Mouse (Mus musculus) CH12.LX (cell line): ENCODE results near the gene Cpne5. TPM values are rescaled to one million over a fixed set of nuclear protein-coding genes. Genes with fewer than 3 reads are reported as not detected.

Experiments
- DNase-seq: peaks from one replicate; pipeline ENCODE4 v3.0.0-alpha.2; 2013; ENCODE audit errors: extremely low read depth
- H3K27ac ChIP-seq: 2 replicates; pipeline ENCODE4 v1.5.1; 2012; ENCODE audit warnings: low read depth, mild to moderate bottlenecking, control low read depth, moderate library complexity; ENCODE audit not compliant: insufficient read depth
- H3K27me3 ChIP-seq: replicated peaks from 2 replicates; pipeline ENCODE3; 2012; ENCODE audit warnings: inconsistent platforms
- H3K36me3 ChIP-seq, 2 experiments: replicated peaks in 1 of 2; 2 replicates each; pipeline versions ENCODE3 to v1.6.1; 2012; ENCODE audit warnings: inconsistent platforms in 1 of 2, low read length in 1 of 2, mild to moderate bottlenecking in 1 of 2, mixed read lengths in 1 of 2, moderate library complexity in 1 of 2; ENCODE audit not compliant: control insufficient read depth in 1 of 2, insufficient read depth in 1 of 2
- H3K4me1 ChIP-seq, 2 experiments: 2 replicates each; pipeline ENCODE4 v1.6.1; 2012; ENCODE audit warnings: inconsistent platforms in 1 of 2, moderate library complexity in 1 of 2; ENCODE audit not compliant: insufficient read depth in 2 of 2, control insufficient read depth in 1 of 2
- H3K4me2 ChIP-seq: 2 replicates; pipeline ENCODE4 v1.6.1; 2012; ENCODE audit warnings: low read depth, mild to moderate bottlenecking, control low read depth; ENCODE audit not compliant: poor library complexity, insufficient read depth, severe bottlenecking
- H3K4me3 ChIP-seq, 3 experiments: fragments of 150-350 bp in 1 of 3; sonication (generic) in 1 of 3; replicated peaks in 1 of 3; 2 replicates each; pipeline versions ENCODE3 to v1.5.1; 2011 to 2012; ENCODE audit warnings: low read depth in 2 of 3, low read length in 2 of 3, mild to moderate bottlenecking in 2 of 3, moderate library complexity in 2 of 3, control low read depth in 1 of 3, improper control_type of control experiment in 1 of 3, inconsistent platforms in 1 of 3, mixed read lengths in 1 of 3; ENCODE audit not compliant: poor library complexity in 1 of 3
- H3K79me2 ChIP-seq: replicated peaks from 2 replicates; pipeline ENCODE4 v1.6.1; 2012; ENCODE audit warnings: mild to moderate bottlenecking, moderate library complexity; ENCODE audit not compliant: control insufficient read depth, poor library complexity, insufficient read depth, severe bottlenecking; ENCODE audit errors: extremely low read depth
- H3K9ac ChIP-seq: 2 replicates; pipeline ENCODE4 v1.6.1; 2012; ENCODE audit warnings: low read depth, mild to moderate bottlenecking, control low read depth, moderate library complexity; ENCODE audit not compliant: insufficient read depth
- H3K9me3 ChIP-seq: replicated peaks from 2 replicates; pipeline ENCODE3; 2012; ENCODE audit warnings: low read length, inconsistent platforms, mixed read lengths
- BHLHE40 ChIP-seq: IDR thresholded peaks from 2 replicates; pipeline ENCODE4 v1.6.1; 2011; ENCODE audit warnings: mild to moderate bottlenecking, low read depth, low read length, improper control_type of control experiment
- CHD2 ChIP-seq: IDR thresholded peaks from 2 replicates; pipeline ENCODE4 v1.6.1; 2011; ENCODE audit warnings: low read length, improper control_type of control experiment
- EP300 ChIP-seq: IDR thresholded peaks from 2 replicates; pipeline ENCODE4 v1.6.1; 2011; ENCODE audit warnings: low read length, improper control_type of control experiment
- ETS1 ChIP-seq: conservative IDR thresholded peaks from 2 replicates; pipeline ENCODE4 v1.6.1; 2012; ENCODE audit warnings: low read depth, mild to moderate bottlenecking, inconsistent platforms, low read length, improper control_type of control experiment, moderate library complexity
- IRF4 ChIP-seq: IDR thresholded peaks from 2 replicates; pipeline ENCODE4 v1.6.1; 2014; ENCODE audit warnings: low read depth, mild to moderate bottlenecking, inconsistent platforms, low read length, improper control_type of control experiment
- KAT2A ChIP-seq: IDR thresholded peaks from 2 replicates; pipeline ENCODE4 v1.6.1; 2012; ENCODE audit warnings: low read length, improper control_type of control experiment, inconsistent platforms; ENCODE audit not compliant: insufficient replicate concordance
- MEF2A ChIP-seq: IDR thresholded peaks from 2 replicates; pipeline ENCODE4 v1.6.1; 2014; ENCODE audit warnings: low read depth, mild to moderate bottlenecking, inconsistent platforms, low read length, improper control_type of control experiment, borderline replicate concordance
- MXI1 ChIP-seq: IDR thresholded peaks from 2 replicates; pipeline ENCODE4 v1.6.1; 2011; ENCODE audit warnings: mild to moderate bottlenecking, low read depth, low read length, improper control_type of control experiment
- MYC ChIP-seq: IDR thresholded peaks from 2 replicates; pipeline ENCODE4 v1.6.1; 2011; ENCODE audit warnings: low read depth, mild to moderate bottlenecking, improper control_type of control experiment, low read length
- NELFE ChIP-seq: IDR thresholded peaks from 2 replicates; pipeline ENCODE4 v1.6.1; 2011; ENCODE audit warnings: low read depth, low read length, improper control_type of control experiment
- NRF1 ChIP-seq: IDR thresholded peaks from 2 replicates; pipeline ENCODE4 v1.6.1; 2014; ENCODE audit warnings: low read depth, mild to moderate bottlenecking, inconsistent platforms, low read length, improper control_type of control experiment, moderate library complexity
- PAX5 ChIP-seq: IDR thresholded peaks from 2 replicates; pipeline ENCODE4 v1.6.1; 2012; ENCODE audit warnings: low read length, inconsistent platforms, mixed read lengths
- RAD21 ChIP-seq: IDR thresholded peaks from 2 replicates; pipeline ENCODE4 v1.6.1; 2011; ENCODE audit warnings: low read depth, mild to moderate bottlenecking, low read length, improper control_type of control experiment, moderate library complexity
- SMC3 ChIP-seq: IDR thresholded peaks from 2 replicates; pipeline ENCODE4 v1.6.1; 2011; ENCODE audit warnings: low read depth, low read length, improper control_type of control experiment
- TBP ChIP-seq: conservative IDR thresholded peaks from 2 replicates; pipeline ENCODE4 v1.6.1; 2011; ENCODE audit warnings: low read depth, low read length, improper control_type of control experiment
- TCF12 ChIP-seq: IDR thresholded peaks from 2 replicates; pipeline ENCODE4 v1.6.1; 2014; ENCODE audit warnings: low read depth, mild to moderate bottlenecking, inconsistent platforms, low read length, improper control_type of control experiment
- UBTF ChIP-seq: IDR thresholded peaks from 2 replicates; pipeline ENCODE4 v1.6.1; 2012; ENCODE audit warnings: low read depth, mild to moderate bottlenecking, inconsistent platforms, low read length, improper control_type of control experiment, moderate library complexity
- USF1 ChIP-seq: IDR thresholded peaks from 2 replicates; pipeline ENCODE4 v1.6.1; 2014; ENCODE audit warnings: low read depth, mild to moderate bottlenecking, inconsistent platforms, low read length, improper control_type of control experiment
- ZKSCAN1 ChIP-seq: IDR thresholded peaks from 2 replicates; pipeline ENCODE4 v1.6.1; 2012; ENCODE audit warnings: low read depth, inconsistent platforms, low read length, improper control_type of control experiment, borderline replicate concordance
- ZMIZ1 ChIP-seq: IDR thresholded peaks from 2 replicates; pipeline ENCODE4 v1.6.1; 2012; ENCODE audit warnings: low read depth, mild to moderate bottlenecking, inconsistent platforms, low read length, improper control_type of control experiment
- ZNF384 ChIP-seq: IDR thresholded peaks from 2 replicates; pipeline ENCODE4 v1.6.1; 2012; ENCODE audit warnings: low read depth, low read length, improper control_type of control experiment, inconsistent platforms
- dilution Hi-C: fragments of 300-500 bp; cut with MboI; formaldehyde crosslinking; loops from 2 replicates; pipeline ENCODE4 v1.14.3; 2020; ENCODE audit warnings: low sequenced_read_pairs; ENCODE audit not compliant: extremely low pct_unique_long_range_greater_than_20kb, extremely low pct_ligation_motif_present
- in situ Hi-C: fragments of 300-500 bp; cut with MboI; formaldehyde crosslinking; loops from 3 replicates; pipeline ENCODE4 v1.14.3; 2019; ENCODE audit warnings: low sequenced_read_pairs, low pct_ligation_motif_present, low pct_unique_long_range_greater_than_20kb, mixed read lengths
- polyA plus RNA-seq: library from polyadenylated mRNA; unstranded; fragments of >175 nt; gene quantifications from 2 replicates; pipeline ENCODE4 v1.2.1, GENCODE M21; 2012; ENCODE audit warnings: low read depth; ENCODE audit not compliant: insufficient read length
- total RNA-seq, 2 experiments: library from RNA; depleted of rRNA; stranded (reverse); fragments of 300-350 nt in 1 of 2; fragments of >200 nt in 1 of 2; gene quantifications; 2 replicates each; pipeline ENCODE4 v1.2.3; 2012 to 2014

The Cpne5 gene
- total and polyA plus RNA-seq, 3 experiments, result 0.68 to 1.9 (median 1.3) TPM

GRCm38 (mm10) chr17:29199151-29199800, 38.7 kb downstream of the Cpne5 start:
- in situ Hi-C loops, result no loop called here
- TF ChIP-seq MXI1 (no peak), RAD21 (no peak), ETS1 (no peak), PAX5 (no peak), NRF1 (no peak), USF1 (no peak), NELFE (no peak), TBP (no peak), ZKSCAN1 (no peak), BHLHE40 (no peak), MEF2A (no peak), ZMIZ1 (no peak), TCF12 (no peak), SMC3 (no peak), EP300 (no peak), ZNF384 (no peak), IRF4 (no peak)
- H3K27ac ChIP-seq, result no peak overlapping the region
- no peak overlapping the region for H3K9ac ChIP-seq
- no peaks in the 10 kb centered on the region for H3K27me3 ChIP-seq
- dilution Hi-C loops, result no loop called here
- no peak overlapping the region for H3K4me3 ChIP-seq
- H3K4me1 ChIP-seq, result peaks cover 0 to 25% of the 10 kb centered on the region in 2 experiments; a peak in 2 of 4 replicates
- H3K9me3 ChIP-seq, result no peaks in the 10 kb centered on the region
- H3K36me3 ChIP-seq, result no peaks in the 10 kb centered on the region
- no peak overlapping the region for H3K4me2 ChIP-seq
- no peaks in the 10 kb centered on the region for H3K79me2 ChIP-seq
- DNase-seq, result no peak

DNA sequence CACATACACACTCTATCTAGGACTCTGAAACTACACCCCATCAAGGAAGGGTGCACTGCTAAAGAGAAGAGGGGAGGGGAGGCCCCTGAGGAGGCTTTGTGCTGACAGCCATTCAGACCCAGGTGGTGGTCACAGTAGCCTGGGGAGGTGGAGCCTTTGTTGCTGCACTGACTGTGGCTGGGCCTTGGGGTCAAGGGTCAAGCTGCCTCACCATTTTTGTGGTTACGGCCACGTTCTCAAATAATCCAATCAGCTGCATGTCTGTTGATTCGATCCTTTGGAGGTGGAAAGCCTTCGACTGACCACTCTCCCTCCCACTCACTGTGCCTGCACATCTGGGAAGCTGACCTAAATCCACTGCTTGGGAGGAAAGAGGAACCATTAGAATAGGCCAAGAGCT, 42.4 kb downstream of the Cpne5 start:
- TF ChIP-seq CHD2, result no peak
- TF ChIP-seq SMC3, result no peak
- no peak for TF ChIP-seq KAT2A
- no peak for TF ChIP-seq USF1
- no peak for TF ChIP-seq MYC
- TF ChIP-seq BHLHE40, result no peak
- TF ChIP-seq UBTF, result no peak
- TF ChIP-seq, all 38 proteins: peak for 0
- in situ Hi-C loops, result no loop called here

More for the DNA sequence above, 42.4 kb downstream of the Cpne5 start:
- H3K9ac ChIP-seq, result no peak overlapping the region
- no peak overlapping the region for H3K4me2 ChIP-seq
- peaks cover 8 to 36% of the 10 kb centered on the region in 2 experiments for H3K4me1 ChIP-seq
- no peaks in the 10 kb centered on the region for H3K36me3 ChIP-seq
- H3K9me3 ChIP-seq, result no peaks in the 10 kb centered on the region
- H3K4me3 ChIP-seq, result no peak overlapping the region
- dilution Hi-C loops, result no loop called here
- no peaks in the 10 kb centered on the region for H3K27me3 ChIP-seq
- no peak overlapping the region for H3K27ac ChIP-seq
- no peaks in the 10 kb centered on the region for H3K79me2 ChIP-seq
- no peak for DNase-seq
